Mouse (Mus musculus): ENCODE data around the gene Rasd1.

DNA sequence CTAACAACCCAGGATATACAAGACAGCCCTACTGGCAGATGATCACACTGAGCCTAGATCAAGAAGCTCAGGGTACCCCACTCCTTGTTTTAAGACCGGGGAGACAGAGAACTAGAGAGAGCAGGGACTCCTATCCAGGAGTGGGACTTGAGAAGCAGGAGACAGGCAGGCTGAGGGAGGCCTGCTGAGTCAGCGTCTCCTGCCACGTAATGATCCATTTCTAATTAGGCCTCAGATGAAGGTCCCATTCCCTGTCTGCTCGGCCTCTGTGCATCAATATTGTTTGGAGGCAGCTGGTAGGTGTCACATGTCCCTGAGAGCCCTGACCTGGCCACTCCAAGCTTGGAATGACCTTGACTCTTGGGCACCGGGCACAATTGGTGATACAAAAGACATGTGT lies 8.6 kb upstream of the Rasd1 start:
- TF ChIP-seq CTCF (IDR thresholded peaks at IDR 0.05) (no peak), POLR2A (IDR thresholded peaks at IDR 0.05; ENCODE audit: insufficient read depth, low read depth, low read length) (no peak), EP300 (IDR thresholded peaks at IDR 0.05; ENCODE audit: insufficient read depth, low read depth, low read length) (no peak)

Measured in heart, adult 2 months (tissue).